Mouse (Mus musculus) hindbrain, embryonic 14.5 days (tissue): Measurements from ENCODE around the gene Wdfy2. TPM values are rescaled to one million over a fixed set of nuclear protein-coding genes. Genes with fewer than 3 reads are reported as not detected.

Experiments
- ATAC-seq: fragments of 200-750 bp; cut with Nextera tagmentation; 2 replicates; pipeline ENCODE4 v1.8.0; 2017; ENCODE audit warnings: moderate number of reproducible peaks, mild to moderate bottlenecking, moderate TSS enrichment, moderate library complexity; ENCODE audit not compliant: low FRiP score
- DNase-seq: peaks from one replicate; pipeline ENCODE4 v3.0.0-alpha.2; 2015; ENCODE audit warnings: low spot score
- H3K27ac ChIP-seq: fragments of 300-500 bp; sonication (generic); 2 replicates; pipeline ENCODE4 v1.5.1; 2014; ENCODE audit warnings: mild to moderate bottlenecking, moderate library complexity
- H3K27me3 ChIP-seq: fragments of 300-500 bp; sonication (generic); 2 replicates; pipeline ENCODE4 v1.6.1; 2014; ENCODE audit warnings: mild to moderate bottlenecking, low read length, mixed read lengths; ENCODE audit not compliant: control insufficient read depth, insufficient read depth
- H3K36me3 ChIP-seq: fragments of 300-500 bp; sonication (generic); replicated peaks from 2 replicates; pipeline ENCODE4 v1.6.1; 2014; ENCODE audit not compliant: control insufficient read depth, insufficient read depth
- H3K4me1 ChIP-seq: fragments of 300-500 bp; sonication (generic); replicated peaks from 2 replicates; pipeline ENCODE4 v1.6.1; 2014; ENCODE audit warnings: antibody characterized with exemption, low read length, mixed read lengths; ENCODE audit not compliant: control insufficient read depth, insufficient read depth
- H3K4me2 ChIP-seq: fragments of 300-500 bp; sonication (generic); replicated peaks from 2 replicates; pipeline ENCODE4 v1.6.1; 2014; ENCODE audit warnings: mild to moderate bottlenecking, moderate library complexity
- H3K4me3 ChIP-seq: fragments of 300-500 bp; sonication (generic); replicated peaks from 2 replicates; pipeline ENCODE4 v1.5.1; 2014; ENCODE audit warnings: mild to moderate bottlenecking, low read length
- H3K9ac ChIP-seq: fragments of 300-500 bp; sonication (generic); 2 replicates; pipeline ENCODE4 v1.6.1; 2014
- H3K9me3 ChIP-seq: fragments of 300-500 bp; sonication (generic); 2 replicates; pipeline ENCODE4 v1.6.1; 2016; ENCODE audit warnings: low read length; ENCODE audit not compliant: control insufficient read depth
- WGBS: fragments of 180-500 bp; shearing (Covaris S2); extraction: QIAGEN DNeasy Blood & Tissue Kit; methylation state at CpG from one replicate; pipeline ENCODE4 v1.1.7; 2014; 5-methylcytosine and 5-hydroxymethylcytosine counted together
- polyA plus RNA-seq: library from polyadenylated mRNA; unstranded; fragments of >200 nt; fragmentation: Nextera tagmentation; extraction: Ambion mirVana; gene quantifications from 2 replicates; pipeline ENCODE4 v1.2.1, GENCODE M21; 2014

The Wdfy2 gene
- polyA plus RNA-seq, 1 experiment from 2014 or later, result 12.0 TPM

DNA sequence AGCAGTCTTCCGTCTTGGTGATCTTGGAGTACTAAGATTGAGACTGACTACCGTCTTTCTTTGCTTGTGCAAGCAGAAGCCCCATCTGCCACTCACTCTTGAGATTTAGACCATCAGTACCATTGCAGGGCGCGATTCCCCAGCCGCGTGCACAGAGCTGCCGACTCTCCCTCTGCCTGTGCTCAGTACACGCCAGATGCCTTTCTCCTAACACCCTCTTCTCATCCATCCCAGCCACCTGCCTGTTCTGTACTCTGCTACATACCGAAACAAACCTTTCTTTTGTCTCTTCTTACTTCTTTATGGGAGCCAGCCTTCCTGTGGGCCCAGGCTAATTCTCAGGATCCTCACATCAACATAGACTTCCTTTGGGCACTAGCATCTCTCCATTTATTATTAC, 97.9 kb downstream of the Wdfy2 start:
- Histone ChIP-seq H3K4me1 (0 out of 2 replicates have a peak, but pooled peaks cover 4% of the 10 kb centered on the region), H3K27ac (no peak overlapping the region), H3K9me3 (no peaks in the 10 kb centered on the region), H3K4me3 (no peak overlapping the region), H3K36me3 (peaks cover 10% of the 10 kb centered on the region; the same call in 1 of the 2 replicates), H3K4me2 (no peak overlapping the region), H3K9ac (no peak overlapping the region), H3K27me3 (no peaks in the 10 kb centered on the region)
- ATAC-seq (no peak), DNase-seq (no peak)
- 69% methylated on average over 9 of the region's 9 CpGs for WGBS

DNA sequence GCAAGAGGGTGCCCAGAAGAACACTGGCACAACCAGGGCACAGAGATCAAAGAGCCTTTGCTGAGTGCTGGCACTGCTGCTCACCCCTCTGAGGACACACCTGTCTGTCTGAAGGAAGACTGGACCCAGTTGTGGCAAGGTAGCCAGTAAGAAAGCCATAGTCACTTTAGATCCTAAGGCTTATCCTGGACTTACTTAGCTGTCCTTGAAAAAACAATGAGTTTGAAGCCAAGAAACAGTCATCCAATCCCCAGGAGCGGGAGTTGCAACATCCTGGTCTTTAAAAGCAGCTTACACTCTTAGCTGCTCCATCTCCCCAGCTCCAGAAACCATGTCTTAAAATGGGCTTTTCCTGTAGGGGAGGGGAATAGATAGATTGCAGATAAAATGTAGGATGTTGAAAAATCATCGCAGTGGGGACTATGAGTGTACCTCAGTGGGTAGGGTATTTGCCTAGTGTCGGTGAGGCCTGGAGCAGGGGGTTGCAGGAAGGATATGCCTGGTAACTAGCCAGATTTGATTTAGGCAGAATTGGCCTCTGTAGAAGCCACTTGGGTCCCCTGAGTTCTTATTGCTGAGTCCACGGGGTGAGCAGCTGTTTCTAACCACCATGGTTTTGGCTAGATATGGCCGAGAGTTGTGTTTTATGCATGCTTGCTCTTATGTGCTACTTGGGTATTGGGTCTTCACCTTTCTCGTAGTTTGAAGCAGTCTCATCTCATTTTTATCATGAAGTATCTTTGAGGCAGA, 99.3 kb downstream of the Wdfy2 start:
- ATAC-seq, result no peak
- no peak overlapping the region for H3K27ac ChIP-seq
- H3K9ac ChIP-seq, result no peak overlapping the region
- 0 out of 2 replicates have a peak, but pooled peaks cover 4% of the 10 kb centered on the region for H3K4me1 ChIP-seq
- peaks cover 10% of the 10 kb centered on the region; the same call in 1 of the 2 replicates for H3K36me3 ChIP-seq
- H3K9me3 ChIP-seq, result no peaks in the 10 kb centered on the region
- H3K4me3 ChIP-seq, result no peak overlapping the region
- no peak overlapping the region for H3K4me2 ChIP-seq
- no peak for DNase-seq
- WGBS, result 90% methylated on average over 6 of the region's 6 CpGs
- no peaks in the 10 kb centered on the region for H3K27me3 ChIP-seq

- 28% methylated on average over 5 of the region's 5 CpGs for WGBS
- Histone ChIP-seq H3K4me1 (0 out of 2 replicates have a peak, but pooled peaks cover 4% of the 10 kb centered on the region), H3K27ac (no peak overlapping the region), H3K9ac (no peak overlapping the region), H3K36me3 (peaks cover 10% of the 10 kb centered on the region; the same call in 1 of the 2 replicates), H3K9me3 (no peaks in the 10 kb centered on the region), H3K27me3 (no peaks in the 10 kb centered on the region), H3K4me3 (no peak overlapping the region), H3K4me2 (no peak overlapping the region)
- ATAC-seq (no peak; the same call in 1 of the 2 replicates), DNase-seq (peak; percentile 68)
Measured at GRCm38 (mm10) chr14:62937675-62938074, 100.2 kb downstream of the Wdfy2 start.

DNA sequence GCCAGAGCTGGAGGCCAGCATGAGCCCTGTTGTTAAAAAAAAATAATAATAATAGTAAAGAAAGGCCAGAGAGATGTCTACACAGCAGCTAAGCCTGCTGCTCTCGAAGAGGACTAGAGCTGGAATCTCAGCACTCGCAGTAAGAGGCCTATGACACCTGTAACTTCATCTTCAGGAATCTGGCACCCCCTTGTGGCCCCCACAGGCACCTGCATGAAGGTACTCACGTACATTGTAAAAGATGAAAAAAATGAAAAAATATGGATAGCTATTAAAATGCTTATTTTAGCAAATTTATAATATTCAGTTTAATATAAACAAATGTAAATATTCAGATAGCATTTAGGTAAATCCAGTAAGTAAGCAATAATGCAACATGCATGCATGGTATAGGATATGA, 102.0 kb downstream of the Wdfy2 start:
- Histone ChIP-seq H3K4me1 (0 out of 2 replicates have a peak, but pooled peaks cover 4% of the 10 kb centered on the region), H3K4me2 (no peak overlapping the region), H3K27me3 (no peaks in the 10 kb centered on the region), H3K9me3 (no peaks in the 10 kb centered on the region), H3K4me3 (no peak overlapping the region), H3K9ac (no peak overlapping the region), H3K36me3 (peaks cover 14% of the 10 kb centered on the region), H3K27ac (no peak overlapping the region)
- DNase-seq (no peak), ATAC-seq (no peak)
- 97% methylated on average over 3 of the region's 3 CpGs for WGBS

- 80% methylated on average over 14 of the region's 14 CpGs for WGBS
- Histone ChIP-seq H3K27ac (no peak overlapping the region), H3K27me3 (no peaks in the 10 kb centered on the region), H3K4me1 (0 out of 2 replicates have a peak, but pooled peaks cover 4% of the 10 kb centered on the region), H3K9ac (no peak overlapping the region), H3K36me3 (peaks cover 20% of the 10 kb centered on the region), H3K4me2 (no peak overlapping the region), H3K9me3 (no peaks in the 10 kb centered on the region), H3K4me3 (no peak overlapping the region)
- no peak for DNase-seq
- ATAC-seq, result no peak
Measured at GRCm38 (mm10) chr14:62940383-62941074, 103.1 kb downstream of the Wdfy2 start.

DNA sequence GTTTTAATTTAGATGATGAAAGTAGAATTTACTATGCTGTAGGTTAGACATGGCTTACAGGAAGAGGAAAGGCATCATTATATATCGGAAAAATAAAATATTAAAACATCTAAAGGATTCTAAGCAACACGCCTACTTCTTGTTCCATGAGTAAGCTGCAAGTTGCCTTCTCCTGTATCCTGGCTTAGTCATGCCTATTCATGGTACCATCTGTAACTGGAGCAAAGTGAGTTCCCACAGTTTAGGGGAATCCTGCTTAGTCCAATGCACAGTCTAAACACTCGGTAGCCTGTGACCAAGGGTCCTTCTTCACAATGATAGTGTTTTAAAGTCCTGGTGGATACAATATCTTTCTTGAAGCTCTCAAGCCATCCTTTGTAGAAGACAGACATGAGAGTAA, 109.3 kb downstream of the Wdfy2 start:
- DNase-seq (no peak), ATAC-seq (no peak)
- no peak overlapping the region for H3K9ac ChIP-seq
- no peak overlapping the region for H3K4me3 ChIP-seq
- no peak overlapping the region for H3K4me2 ChIP-seq
- H3K27me3 ChIP-seq, result no peaks in the 10 kb centered on the region
- H3K36me3 ChIP-seq, result peaks cover 22% of the 10 kb centered on the region
- WGBS, result 94% methylated on average over 3 of the region's 3 CpGs
- H3K27ac ChIP-seq, result no peak overlapping the region
- no peaks in the 10 kb centered on the region for H3K9me3 ChIP-seq
- H3K4me1 ChIP-seq, result no peaks in the 10 kb centered on the region; the same call in 1 of the 2 replicates

- Histone ChIP-seq H3K4me2 (no peak overlapping the region), H3K9me3 (no peaks in the 10 kb centered on the region), H3K4me3 (no peak overlapping the region), H3K27me3 (no peaks in the 10 kb centered on the region), H3K9ac (no peak overlapping the region), H3K27ac (no peak overlapping the region), H3K36me3 (peaks cover 64% of the 10 kb centered on the region), H3K4me1 (no peaks in the 10 kb centered on the region)
- no peak for DNase-seq
- ATAC-seq, result no peak
- 94% methylated on average over 9 of the region's 9 CpGs for WGBS
Measured at GRCm38 (mm10) chr14:62956091-62956490, 118.6 kb downstream of the Wdfy2 start.

- Histone ChIP-seq H3K4me3 (no peak overlapping the region), H3K9me3 (no peaks in the 10 kb centered on the region), H3K27me3 (no peaks in the 10 kb centered on the region), H3K4me2 (no peak overlapping the region), H3K36me3 (peaks cover 3% of the 10 kb centered on the region), H3K9ac (no peak overlapping the region), H3K4me1 (no peaks in the 10 kb centered on the region), H3K27ac (no peak overlapping the region)
- DNase-seq (no peak), ATAC-seq (no peak)
- 77% methylated on average over 4 of the region's 4 CpGs for WGBS
Measured at GRCm38 (mm10) chr14:62963632-62964031, 126.2 kb downstream of the Wdfy2 start.

GRCm38 (mm10) chr14:62965342-62965741, 127.9 kb downstream of the Wdfy2 start:
- Histone ChIP-seq H3K27ac (no peak overlapping the region), H3K4me1 (no peaks in the 10 kb centered on the region), H3K27me3 (no peaks in the 10 kb centered on the region), H3K36me3 (no peaks in the 10 kb centered on the region), H3K4me2 (no peak overlapping the region), H3K9me3 (no peaks in the 10 kb centered on the region), H3K9ac (no peak overlapping the region), H3K4me3 (no peak overlapping the region)
- WGBS, result 88% methylated on average over 5 of the region's 5 CpGs
- ATAC-seq (no peak), DNase-seq (no peak)
